Mouse (Mus musculus): Measurements from ENCODE around the gene Zfp27. TPM values are rescaled to one million over a fixed set of nuclear protein-coding genes. Genes with fewer than 3 reads are reported as not detected.
"Not testable (repeated sequence)": the region's sequence is repeated elsewhere in the genome, so short reads cannot be mapped to it uniquely, and the experiment has no call there.

Zfp27 gene
- polyA plus RNA-seq, 1 experiment from 2014 or later: 11.3 TPM

- no peak overlapping the region for H3K9ac ChIP-seq
- H3K36me3 ChIP-seq (ENCODE audit: insufficient read depth): peaks cover 47% of the 10 kb centered on the region
- WGBS: 92% methylated on average over 7 of the region's 7 CpGs
- H3K4me1 ChIP-seq (ENCODE audit: insufficient read depth): no peaks in the 10 kb centered on the region
- ATAC-seq (ENCODE audit: insufficient read depth) (no peak), DNase-seq (no peak)
- no peak overlapping the region for H3K4me3 ChIP-seq (ENCODE audit: low read depth, low read length)
- H3K27ac ChIP-seq (ENCODE audit: low read depth): no peak overlapping the region
- no peak overlapping the region for H3K4me2 ChIP-seq
- H3K9me3 ChIP-seq (ENCODE audit: low read depth, low read length): peaks cover 33% of the 10 kb centered on the region
- H3K27me3 ChIP-seq (ENCODE audit: insufficient read depth, low read length): no peaks in the 10 kb centered on the region
- TF ChIP-seq CTCF (IDR thresholded peaks at IDR 0.05; ENCODE audit: low read depth): no peak
Measured at GRCm38 (mm10) chr7:29890501-29890900, 15.9 kb downstream of the Zfp27 start.

- no peak for ATAC-seq (ENCODE audit: insufficient read depth)
- Histone ChIP-seq H3K27me3 (ENCODE audit: insufficient read depth, low read length) (no peaks in the 10 kb centered on the region), H3K9me3 (ENCODE audit: low read depth, low read length) (peaks cover 4% of the 10 kb centered on the region; the same call in 1 of the 2 replicates), H3K9ac (no peak overlapping the region), H3K4me3 (ENCODE audit: low read depth, low read length) (no peak overlapping the region), H3K36me3 (ENCODE audit: insufficient read depth) (0 out of 2 replicates have a peak, but pooled peaks cover under 1% of the 10 kb centered on the region), H3K4me1 (ENCODE audit: insufficient read depth) (no peaks in the 10 kb centered on the region), H3K27ac (ENCODE audit: low read depth) (no peak overlapping the region), H3K4me2 (no peak overlapping the region)
- 49% methylated on average over 7 of the region's 7 CpGs for WGBS
- DNase-seq: peak; percentile 61
- TF ChIP-seq CTCF (IDR thresholded peaks at IDR 0.05; ENCODE audit: low read depth): no peak
Measured at GRCm38 (mm10) chr7:29880916-29881315, 25.5 kb downstream of the Zfp27 start.

- Histone ChIP-seq H3K4me1 (ENCODE audit: insufficient read depth) (no peaks in the 10 kb centered on the region), H3K27ac (ENCODE audit: low read depth) (no peak overlapping the region), H3K4me2 (no peak overlapping the region), H3K9ac (no peak overlapping the region), H3K36me3 (ENCODE audit: insufficient read depth) (peaks cover 9% of the 10 kb centered on the region), H3K4me3 (ENCODE audit: low read depth, low read length) (no peak overlapping the region), H3K9me3 (ENCODE audit: low read depth, low read length) (peaks cover 11% of the 10 kb centered on the region), H3K27me3 (ENCODE audit: insufficient read depth, low read length) (no peaks in the 10 kb centered on the region)
- TF ChIP-seq CTCF (IDR thresholded peaks at IDR 0.05; ENCODE audit: low read depth): no peak
- ATAC-seq (ENCODE audit: insufficient read depth): no peak
- 74% methylated on average over 7 of the region's 7 CpGs for WGBS
- DNase-seq: no peak
Measured at GRCm38 (mm10) chr7:29880056-29880455, 26.3 kb downstream of the Zfp27 start.

GRCm38 (mm10) chr7:29877561-29877960, 28.8 kb downstream of the Zfp27 start:
- 88% methylated on average over 9 of the region's 9 CpGs for WGBS
- peaks cover 18% of the 10 kb centered on the region for H3K36me3 ChIP-seq (ENCODE audit: insufficient read depth)
- H3K27me3 ChIP-seq (ENCODE audit: insufficient read depth, low read length); H3K4me3 ChIP-seq (ENCODE audit: low read depth, low read length); H3K9ac ChIP-seq; ATAC-seq (ENCODE audit: insufficient read depth); H3K27ac ChIP-seq (ENCODE audit: low read depth); H3K4me2 ChIP-seq; DNase-seq; H3K4me1 ChIP-seq (ENCODE audit: insufficient read depth): not testable (repeated sequence)
- peaks cover 21% of the 10 kb centered on the region for H3K9me3 ChIP-seq (ENCODE audit: low read depth, low read length)

- peaks cover 18% of the 10 kb centered on the region for H3K36me3 ChIP-seq (ENCODE audit: insufficient read depth)
- no peak overlapping the region for H3K4me2 ChIP-seq
- TF ChIP-seq CTCF (IDR thresholded peaks at IDR 0.05; ENCODE audit: low read depth): no peak
- H3K4me1 ChIP-seq (ENCODE audit: insufficient read depth): no peaks in the 10 kb centered on the region
- 93% methylated on average over 10 of the region's 10 CpGs for WGBS
- no peak overlapping the region for H3K9ac ChIP-seq
- H3K27ac ChIP-seq (ENCODE audit: low read depth): no peak overlapping the region
- DNase-seq: no peak
- no peaks in the 10 kb centered on the region for H3K27me3 ChIP-seq (ENCODE audit: insufficient read depth, low read length)
- H3K4me3 ChIP-seq (ENCODE audit: low read depth, low read length): no peak overlapping the region
- no peak for ATAC-seq (ENCODE audit: insufficient read depth)
- H3K9me3 ChIP-seq (ENCODE audit: low read depth, low read length): peaks cover 21% of the 10 kb centered on the region
Measured at GRCm38 (mm10) chr7:29874256-29874655, 32.1 kb downstream of the Zfp27 start.

- Histone ChIP-seq H3K4me1 (ENCODE audit: insufficient read depth) (no peaks in the 10 kb centered on the region), H3K4me3 (ENCODE audit: low read depth, low read length) (no peak overlapping the region), H3K4me2 (no peak overlapping the region), H3K27me3 (ENCODE audit: insufficient read depth, low read length) (no peaks in the 10 kb centered on the region), H3K27ac (ENCODE audit: low read depth) (no peak overlapping the region), H3K9me3 (ENCODE audit: low read depth, low read length) (no peaks in the 10 kb centered on the region), H3K9ac (no peak overlapping the region), H3K36me3 (ENCODE audit: insufficient read depth) (no peaks in the 10 kb centered on the region)
- ATAC-seq (ENCODE audit: insufficient read depth) (no peak), DNase-seq (no peak)
- peak; percentile 23; the same call in 1 of the 2 replicates for TF ChIP-seq CTCF (IDR thresholded peaks at IDR 0.05; ENCODE audit: low read depth)
- 90% methylated on average over 7 of the region's 7 CpGs for WGBS
Measured at GRCm38 (mm10) chr7:29861660-29862059, 44.7 kb downstream of the Zfp27 start.

- H3K27me3 ChIP-seq (ENCODE audit: insufficient read depth, low read length): no peaks in the 10 kb centered on the region
- WGBS: 5% methylated on average over 32 of the region's 32 CpGs
- DNase-seq (peak; percentile 96), ATAC-seq (ENCODE audit: insufficient read depth) (peak; percentile 98)
- H3K4me3 ChIP-seq (ENCODE audit: low read depth, low read length): peak within 1 kb of the TSS; percentile 62
- no peak within 1 kb of the TSS; the same call in 1 of the 2 replicates for H3K27ac ChIP-seq (ENCODE audit: low read depth)
- H3K36me3 ChIP-seq (ENCODE audit: insufficient read depth): no peaks in the 10 kb centered on the region
- no peaks in the 10 kb centered on the region for H3K9me3 ChIP-seq (ENCODE audit: low read depth, low read length)
- peak within 1 kb of the TSS; percentile 85 for H3K4me2 ChIP-seq
- peak within 1 kb of the TSS; percentile 61 for H3K9ac ChIP-seq
- H3K4me1 ChIP-seq (ENCODE audit: insufficient read depth): no peaks in the 10 kb centered on the region
- no peak for TF ChIP-seq CTCF (IDR thresholded peaks at IDR 0.05; ENCODE audit: low read depth)
Measured at GRCm38 (mm10) chr7:29859532-29860517, 46.5 kb downstream of the Zfp27 start, which contains the start of gene Zfp420. Gene Zfp420, plus strand, starts transcription at chr7:29859979.

All from lung, embryonic 14.5 days (tissue).